Mouse (Mus musculus) kidney, embryonic 14.5 days (tissue): Measurements from ENCODE around the gene Nedd9. TPM values are rescaled to one million over a fixed set of nuclear protein-coding genes. Genes with fewer than 3 reads are reported as not detected.

Source experiments
- ATAC-seq: fragments of 200-750 bp; cut with Nextera tagmentation; 2 replicates; pipeline ENCODE4 v1.8.0; 2017; ENCODE audit warnings: moderate number of reproducible peaks, mild to moderate bottlenecking, moderate TSS enrichment, moderate library complexity; ENCODE audit not compliant: low FRiP score, low TSS enrichment
- H3K27ac ChIP-seq: fragments of 300-500 bp; sonication (generic); 2 replicates; pipeline ENCODE4 v1.5.1; 2014; ENCODE audit warnings: low read depth, mild to moderate bottlenecking, low read length, moderate library complexity, mixed read lengths
- H3K27me3 ChIP-seq: fragments of 300-500 bp; sonication (generic); 2 replicates; pipeline ENCODE4 v1.6.1; 2014; ENCODE audit warnings: mild to moderate bottlenecking, low read length; ENCODE audit not compliant: control insufficient read depth, insufficient read depth
- H3K36me3 ChIP-seq: fragments of 300-500 bp; sonication (generic); 2 replicates; pipeline ENCODE4 v1.6.1; 2014; ENCODE audit warnings: low read length, mixed read lengths; ENCODE audit not compliant: control insufficient read depth, insufficient read depth
- H3K4me1 ChIP-seq: fragments of 300-500 bp; sonication (generic); 2 replicates; pipeline ENCODE4 v1.6.1; 2014; ENCODE audit warnings: low read length, mixed read lengths; ENCODE audit not compliant: control insufficient read depth, insufficient read depth
- H3K4me2 ChIP-seq: fragments of 300-500 bp; sonication (generic); replicated peaks from 2 replicates; pipeline ENCODE4 v1.6.1; 2014; ENCODE audit warnings: low read depth, mild to moderate bottlenecking, low read length
- H3K4me3 ChIP-seq: fragments of 300-500 bp; sonication (generic); 2 replicates; pipeline ENCODE4 v1.5.1; 2014; ENCODE audit warnings: mild to moderate bottlenecking, low read length
- H3K9ac ChIP-seq: fragments of 300-500 bp; sonication (generic); 2 replicates; pipeline ENCODE4 v1.6.1; 2014; ENCODE audit warnings: low read depth, mild to moderate bottlenecking, low read length, moderate library complexity
- H3K9me3 ChIP-seq: fragments of 300-500 bp; sonication (generic); 2 replicates; pipeline ENCODE4 v1.6.1; 2016; ENCODE audit warnings: low read length; ENCODE audit not compliant: control insufficient read depth
- WGBS: fragments of 180-500 bp; shearing (Covaris S2); extraction: QIAGEN DNeasy Blood & Tissue Kit; methylation state at CpG from one replicate; pipeline ENCODE4 v1.1.7; 2014; 5-methylcytosine and 5-hydroxymethylcytosine counted together
- polyA plus RNA-seq: library from polyadenylated mRNA; unstranded; fragments of >200 nt; fragmentation: Nextera tagmentation; extraction: Ambion mirVana; gene quantifications from 2 replicates; pipeline ENCODE4 v1.2.1, GENCODE M21; 2014

Gene Nedd9
- polyA plus RNA-seq, 1 experiment from 2014 or later: 24.9 TPM

DNA sequence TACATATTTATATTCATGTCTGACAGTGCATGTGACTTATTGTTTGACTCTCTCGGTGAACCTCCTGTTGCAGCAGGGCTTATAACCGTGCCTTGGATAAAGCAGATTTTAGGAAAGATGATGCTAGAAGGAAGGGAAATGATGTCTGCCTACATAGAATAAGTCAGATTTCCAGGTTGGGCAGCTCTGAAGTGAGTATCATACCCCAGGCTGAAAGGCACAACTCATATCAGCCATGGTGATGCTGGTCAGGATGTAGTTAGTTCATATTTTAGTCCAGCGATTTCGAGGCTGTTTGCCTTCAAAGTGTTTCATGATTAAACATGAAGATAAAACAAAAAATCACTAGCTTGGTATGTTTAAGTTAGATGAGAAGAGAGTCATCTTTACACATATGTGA, 161.8 kb downstream of the Nedd9 start:
- ATAC-seq: no peak
- no peak overlapping the region for H3K4me3 ChIP-seq
- no peaks in the 10 kb centered on the region for H3K4me1 ChIP-seq
- no peak overlapping the region for H3K9ac ChIP-seq
- no peaks in the 10 kb centered on the region for H3K9me3 ChIP-seq
- H3K36me3 ChIP-seq: peaks cover 2% of the 10 kb centered on the region; the same call in 1 of the 2 replicates
- H3K4me2 ChIP-seq: no peak overlapping the region
- no peaks in the 10 kb centered on the region for H3K27me3 ChIP-seq
- WGBS: 86% methylated on average over 4 of the region's 4 CpGs
- no peak overlapping the region for H3K27ac ChIP-seq

DNA sequence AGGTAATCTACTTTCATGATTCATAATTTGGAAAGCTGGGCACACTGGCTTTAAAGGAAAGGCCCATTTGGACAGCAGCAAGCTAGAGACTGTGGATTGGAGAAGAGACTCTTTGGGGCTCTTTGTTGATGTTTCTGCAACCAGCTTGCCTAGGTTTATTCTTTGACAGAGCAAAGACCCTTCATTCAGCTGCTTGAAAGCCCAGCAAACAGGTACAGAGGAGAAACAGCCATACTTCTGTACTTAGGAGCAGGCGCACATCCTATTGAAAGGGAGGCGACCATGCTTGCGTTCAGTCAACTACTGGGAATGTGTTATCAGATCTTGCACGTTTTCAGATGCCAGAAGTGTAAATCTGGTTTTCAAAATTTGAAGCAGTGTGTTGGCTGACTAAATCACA, 162.5 kb downstream of the Nedd9 start:
- ATAC-seq: no peak
- H3K36me3 ChIP-seq: no peaks in the 10 kb centered on the region
- WGBS: 72% methylated on average over 4 of the region's 4 CpGs

DNA sequence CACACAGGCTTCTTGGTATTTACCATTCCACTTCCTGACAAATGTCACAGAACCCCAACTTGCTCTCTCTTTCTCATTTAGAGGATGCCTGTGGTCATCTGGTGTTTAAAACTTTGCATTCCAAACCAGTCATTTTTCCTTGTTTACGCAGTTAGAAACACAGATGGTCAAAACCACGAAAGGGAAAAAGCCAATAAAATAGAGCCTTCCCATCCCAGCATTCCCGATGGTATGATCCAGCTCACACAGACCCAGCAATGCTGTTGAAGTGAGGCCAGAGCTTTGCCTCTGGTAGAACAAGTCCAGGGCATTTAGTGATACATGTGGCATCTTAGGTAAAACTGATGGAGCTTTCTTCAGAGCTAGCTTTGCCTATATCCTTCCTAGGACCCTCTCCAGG, 165.7 kb downstream of the Nedd9 start:
- 78% methylated on average over 3 of the region's 3 CpGs for WGBS
- H3K27ac ChIP-seq: no peak overlapping the region

More for the DNA sequence above, 162.5 kb downstream of the Nedd9 start:
- no peak overlapping the region for H3K9ac ChIP-seq
- H3K4me3 ChIP-seq: no peak overlapping the region
- H3K4me2 ChIP-seq: no peak overlapping the region
- H3K27ac ChIP-seq: no peak overlapping the region
- H3K9me3 ChIP-seq: no peaks in the 10 kb centered on the region
- no peaks in the 10 kb centered on the region for H3K4me1 ChIP-seq
- no peaks in the 10 kb centered on the region for H3K27me3 ChIP-seq

DNA sequence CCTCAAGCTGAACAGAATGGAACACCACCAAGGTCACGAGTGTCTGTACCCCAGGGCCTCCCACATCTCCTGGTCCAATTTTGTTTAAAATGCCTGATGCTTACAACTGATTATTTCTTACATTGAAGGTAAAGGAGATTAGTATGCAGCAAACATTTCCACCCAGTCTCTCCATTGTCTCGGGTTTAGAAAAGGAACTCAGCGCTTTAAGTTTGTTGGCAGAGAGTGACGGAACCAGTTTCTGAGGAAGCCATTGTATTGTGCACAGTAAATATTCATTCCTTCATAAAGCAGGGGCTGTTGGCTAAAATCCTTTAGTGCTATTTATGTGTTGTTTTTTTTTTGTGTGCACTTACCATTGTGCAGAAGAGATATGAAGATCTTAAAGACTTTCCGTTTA, 166.4 kb downstream of the Nedd9 start:
- ATAC-seq: no peak
- no peak overlapping the region for H3K4me3 ChIP-seq
- H3K9me3 ChIP-seq: no peaks in the 10 kb centered on the region
- H3K4me2 ChIP-seq: no peak overlapping the region
- 84% methylated on average over 5 of the region's 5 CpGs for WGBS
- no peaks in the 10 kb centered on the region for H3K4me1 ChIP-seq
- H3K27ac ChIP-seq: no peak overlapping the region
- peaks cover 15% of the 10 kb centered on the region for H3K36me3 ChIP-seq
- no peaks in the 10 kb centered on the region for H3K27me3 ChIP-seq
- H3K9ac ChIP-seq: no peak overlapping the region

More for the DNA sequence above, 165.7 kb downstream of the Nedd9 start:
- no peaks in the 10 kb centered on the region for H3K9me3 ChIP-seq
- no peak overlapping the region for H3K4me2 ChIP-seq
- ATAC-seq: no peak
- peaks cover 8% of the 10 kb centered on the region for H3K36me3 ChIP-seq
- H3K4me1 ChIP-seq: no peaks in the 10 kb centered on the region
- H3K4me3 ChIP-seq: no peak overlapping the region
- no peak overlapping the region for H3K9ac ChIP-seq
- H3K27me3 ChIP-seq: no peaks in the 10 kb centered on the region

DNA sequence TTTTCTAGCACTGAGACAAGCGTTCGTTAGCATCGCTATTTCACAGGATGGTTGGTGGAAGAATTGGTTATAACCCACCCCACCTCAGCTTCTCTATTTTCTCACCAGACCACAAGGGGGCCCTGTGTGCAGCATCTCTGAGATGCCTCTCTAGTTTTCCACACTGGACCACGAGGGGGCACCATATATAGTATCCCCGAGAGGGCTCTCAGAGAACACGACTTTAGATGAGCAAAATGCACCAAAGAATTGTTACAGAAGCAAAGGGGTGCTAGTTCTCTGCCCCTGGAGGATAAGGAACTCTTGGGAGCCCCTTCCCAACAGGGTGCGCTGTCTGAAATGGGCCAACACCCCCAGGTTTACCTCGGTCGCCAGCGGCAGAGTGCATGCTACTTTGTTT, 184.4 kb downstream of the Nedd9 start:
- H3K9me3 ChIP-seq: no peaks in the 10 kb centered on the region
- no peak overlapping the region for H3K9ac ChIP-seq
- no peak for ATAC-seq
- 64% methylated on average over 10 of the region's 10 CpGs for WGBS
- no peak overlapping the region for H3K4me3 ChIP-seq
- H3K4me2 ChIP-seq: no peak overlapping the region
- no peaks in the 10 kb centered on the region for H3K27me3 ChIP-seq
- no peak overlapping the region for H3K27ac ChIP-seq
- no peaks in the 10 kb centered on the region for H3K36me3 ChIP-seq
- no peaks in the 10 kb centered on the region for H3K4me1 ChIP-seq

DNA sequence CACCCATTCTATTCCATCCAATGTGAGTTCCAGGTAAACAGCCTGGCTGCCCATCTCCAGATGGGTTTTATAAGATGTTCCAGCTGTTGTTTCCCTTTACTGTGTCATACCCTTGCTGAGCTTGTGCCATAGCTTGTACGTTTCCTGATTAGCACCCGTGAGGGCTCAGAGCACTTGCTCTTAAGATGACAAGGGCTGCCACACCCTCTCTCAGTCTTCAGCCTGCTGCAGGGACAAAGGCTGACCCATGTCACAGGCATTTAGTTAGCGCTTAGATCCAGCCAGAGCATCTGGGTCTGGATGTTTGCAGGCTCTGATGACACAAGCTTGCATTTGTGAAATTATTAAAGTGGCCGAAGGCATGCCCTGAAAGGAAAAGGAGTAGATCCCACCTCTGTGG, 187.1 kb downstream of the Nedd9 start:
- Histone ChIP-seq H3K4me3 (no peak overlapping the region), H3K27ac (no peak overlapping the region), H3K27me3 (no peaks in the 10 kb centered on the region), H3K4me2 (no peak overlapping the region), H3K9me3 (no peaks in the 10 kb centered on the region), H3K4me1 (0 out of 2 replicates have a peak, but pooled peaks cover 2% of the 10 kb centered on the region), H3K36me3 (no peaks in the 10 kb centered on the region), H3K9ac (no peak overlapping the region)
- 69% methylated on average over 4 of the region's 4 CpGs for WGBS
- no peak for ATAC-seq

DNA sequence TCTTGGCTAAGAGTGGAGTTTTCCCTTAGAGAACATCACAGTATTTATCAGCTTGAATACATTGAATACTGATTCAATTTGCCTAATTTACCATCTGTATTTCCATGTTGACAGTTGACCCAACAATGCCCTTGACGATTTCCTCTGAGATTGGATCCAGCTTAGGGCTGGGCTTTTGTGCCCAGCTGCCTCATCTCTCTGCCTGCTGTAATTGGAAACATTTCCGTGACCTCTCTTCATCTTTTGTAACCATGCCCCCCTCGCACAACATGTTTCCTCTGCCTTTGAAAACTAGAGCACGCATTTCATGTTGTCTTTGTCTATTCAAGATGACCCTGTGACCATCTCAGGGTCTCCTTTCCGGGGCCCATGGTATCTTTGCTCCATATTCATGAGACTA, 188.2 kb downstream of the Nedd9 start:
- H3K36me3 ChIP-seq: no peaks in the 10 kb centered on the region
- no peak overlapping the region for H3K4me3 ChIP-seq
- WGBS: 46% methylated on average over 5 of the region's 5 CpGs
- H3K4me1 ChIP-seq: 0 out of 2 replicates have a peak, but pooled peaks cover 2% of the 10 kb centered on the region
- no peaks in the 10 kb centered on the region for H3K9me3 ChIP-seq
- no peaks in the 10 kb centered on the region for H3K27me3 ChIP-seq
- H3K9ac ChIP-seq: no peak overlapping the region
- no peak overlapping the region for H3K27ac ChIP-seq
- H3K4me2 ChIP-seq: no peak overlapping the region
- no peak for ATAC-seq

DNA sequence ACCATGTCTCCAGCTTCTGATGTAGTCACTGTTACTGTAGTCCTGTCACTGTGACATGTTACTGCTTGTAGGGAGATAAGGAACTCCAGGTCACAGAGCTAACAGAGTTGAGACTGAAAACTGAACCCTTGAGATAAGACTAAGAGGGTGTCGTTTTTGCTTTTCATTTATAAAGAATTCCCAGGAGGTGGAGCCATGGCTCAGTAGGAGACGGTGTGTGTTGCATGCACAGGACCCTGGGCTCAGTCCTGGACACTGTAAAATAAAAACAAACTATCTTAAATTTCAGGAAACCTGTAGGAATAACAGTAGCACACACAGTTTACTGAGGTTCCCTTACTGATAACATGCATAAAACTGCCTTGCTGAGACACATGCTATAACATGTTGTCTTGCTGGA, 188.6 kb downstream of the Nedd9 start:
- no peak overlapping the region for H3K4me2 ChIP-seq
- H3K27me3 ChIP-seq: no peaks in the 10 kb centered on the region
- H3K27ac ChIP-seq: no peak overlapping the region
- no peak overlapping the region for H3K9ac ChIP-seq
- WGBS: 29% methylated on average over 2 of the region's 2 CpGs
- H3K9me3 ChIP-seq: no peaks in the 10 kb centered on the region
- 0 out of 2 replicates have a peak, but pooled peaks cover 2% of the 10 kb centered on the region for H3K4me1 ChIP-seq
- ATAC-seq: no peak
- no peak overlapping the region for H3K4me3 ChIP-seq
- H3K36me3 ChIP-seq: no peaks in the 10 kb centered on the region

DNA sequence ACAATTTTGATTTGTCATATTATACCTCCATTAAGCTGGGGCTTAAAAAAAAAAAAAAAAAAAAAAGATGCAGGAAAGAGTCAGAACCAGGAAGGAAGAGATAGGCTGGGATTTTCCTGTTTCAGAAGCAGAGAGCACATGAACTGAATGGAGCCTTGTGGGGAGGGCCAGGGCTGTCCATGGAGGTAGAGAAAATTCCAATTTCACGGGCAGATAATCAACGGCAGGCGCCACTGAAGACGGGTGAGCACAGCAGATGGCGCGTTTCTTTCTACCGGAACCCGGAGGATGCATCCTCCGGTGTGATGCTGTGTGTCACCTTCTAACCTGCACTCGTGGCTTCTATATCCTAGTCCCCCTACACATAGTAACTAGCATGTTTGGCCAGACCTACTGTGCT, 190.8 kb downstream of the Nedd9 start:
- 87% methylated on average over 10 of the region's 10 CpGs for WGBS
- ATAC-seq: no peak

More for the DNA sequence above, 190.8 kb downstream of the Nedd9 start:
- Histone ChIP-seq H3K9me3 (no peaks in the 10 kb centered on the region), H3K27ac (no peak overlapping the region), H3K4me3 (no peak overlapping the region), H3K4me2 (no peak overlapping the region), H3K27me3 (no peaks in the 10 kb centered on the region), H3K9ac (no peak overlapping the region), H3K36me3 (no peaks in the 10 kb centered on the region), H3K4me1 (0 out of 2 replicates have a peak, but pooled peaks cover 2% of the 10 kb centered on the region)
